Mouse (Mus musculus) kidney, adult 2 months (tissue): ENCODE measurements at regions not wholly inside any gene's neighbourhood (a gene's known extent, or its start where the extent isn't known, plus 50 kb on each side); places are given as distances from the start of the nearest gene placed in this dataset.

Experiments used
- CTCF ChIP-seq: fragments of 200-500 bp; conservative IDR thresholded peaks from 2 replicates; pipeline ENCODE4 v1.5.1; 2011; ENCODE audit warnings: low read depth, mild to moderate bottlenecking, control low read depth, low read length, moderate library complexity, mixed read lengths; ENCODE audit not compliant: insufficient read depth, insufficient read length
- POLR2A ChIP-seq: fragments of 200-500 bp; IDR thresholded peaks from one replicate; pipeline ENCODE4 v1.6.1; 2011; ENCODE audit warnings: low read depth, low read length, control low read depth

- TF ChIP-seq POLR2A (no peak), CTCF (no peak)
Measured at GRCm38 (mm10) chr12:25148099-25148498, 51.2 kb upstream of the Id2 start.
